Mouse (Mus musculus) cortical plate, adult 2 months (tissue): Measurements from ENCODE around the gene Osbpl10. TPM values are rescaled to one million over a fixed set of nuclear protein-coding genes. Genes with fewer than 3 reads are reported as not detected.
A peak's percentile ranks its signal among the peaks of the same experiment; 100 is the strongest.
"Not testable (repeated sequence)": the region's sequence is repeated elsewhere in the genome, so short reads cannot be mapped to it uniquely, and the experiment has no call there.

Experiments used
- H3K27ac ChIP-seq: fragments of 200-500 bp; 2 replicates; pipeline ENCODE4 v1.5.1; 2012; ENCODE audit warnings: low read length, control low read depth, inconsistent platforms; ENCODE audit not compliant: insufficient read depth
- H3K4me1 ChIP-seq: fragments of 200-500 bp; 2 replicates; pipeline ENCODE4 v1.6.1; 2011; ENCODE audit warnings: low read length; ENCODE audit not compliant: control insufficient read depth, insufficient read depth
- H3K4me3 ChIP-seq: fragments of 200-500 bp; 2 replicates; pipeline ENCODE4 v1.5.1; 2011; ENCODE audit warnings: mild to moderate bottlenecking, low read length, control low read depth; ENCODE audit not compliant: insufficient read depth
- CTCF ChIP-seq: fragments of 200-500 bp; IDR thresholded peaks from 2 replicates; pipeline ENCODE4 v1.5.1; 2011; ENCODE audit warnings: mild to moderate bottlenecking, control low read depth, low read length; ENCODE audit not compliant: insufficient read depth; ENCODE audit errors: extremely low read depth
- POLR2A ChIP-seq: fragments of 200-500 bp; IDR thresholded peaks from 2 replicates; pipeline ENCODE4 v1.6.1; 2011; ENCODE audit warnings: mild to moderate bottlenecking, low read length, control low read depth; ENCODE audit not compliant: insufficient read depth; ENCODE audit errors: extremely low read depth
- polyA plus RNA-seq: library from polyadenylated mRNA; depleted of rRNA; stranded (reverse); fragments of >200 nt; gene quantifications from 2 replicates; pipeline ENCODE4 v1.2.3, GENCODE M21; 2012

Osbpl10 gene
- polyA plus RNA-seq, 1 experiment = 21.1 TPM

- Histone ChIP-seq H3K4me1 (no peaks in the 10 kb centered on the region; the same call in 1 of the 2 replicates), H3K4me3 (no peak overlapping the region), H3K27ac (no peak overlapping the region)
- TF ChIP-seq CTCF (no peak), POLR2A (no peak)
Measured at GRCm38 (mm10) chr9:114945576-114945975, 32.8 kb upstream of the Osbpl10 start.

DNA sequence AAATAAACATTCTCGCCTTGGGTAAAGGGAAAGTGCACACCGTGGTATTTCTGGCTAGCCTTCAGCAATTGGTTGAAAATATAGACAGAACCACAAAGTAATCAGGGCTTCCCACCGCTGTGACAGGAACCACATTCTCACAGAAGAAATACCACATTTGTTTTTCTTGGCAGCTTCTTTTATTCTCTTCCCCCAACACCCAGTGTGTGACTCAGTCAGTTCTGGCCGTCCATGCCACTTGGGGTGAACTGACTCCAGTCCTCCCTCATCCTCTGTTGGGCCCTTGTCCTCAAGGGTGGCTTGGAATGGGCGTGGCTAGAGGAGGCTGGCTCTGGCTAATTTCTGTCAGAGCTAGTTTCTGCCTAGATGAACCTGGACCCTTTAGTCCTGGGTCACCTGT lies 30.0 kb upstream of the Osbpl10 start:
- TF ChIP-seq CTCF (no peak), POLR2A (no peak)
- Histone ChIP-seq H3K27ac (no peak overlapping the region), H3K4me3 (no peak overlapping the region), H3K4me1 (no peaks in the 10 kb centered on the region; the same call in 1 of the 2 replicates)

- Histone ChIP-seq H3K4me3 (no peak overlapping the region), H3K4me1 (no peaks in the 10 kb centered on the region; the same call in 1 of the 2 replicates), H3K27ac (no peak overlapping the region)
- TF ChIP-seq CTCF = peak; percentile 33; the same call in 1 of the 2 replicates
- no peak for TF ChIP-seq POLR2A
Measured at GRCm38 (mm10) chr9:114952866-114953265, 25.5 kb upstream of the Osbpl10 start.

DNA sequence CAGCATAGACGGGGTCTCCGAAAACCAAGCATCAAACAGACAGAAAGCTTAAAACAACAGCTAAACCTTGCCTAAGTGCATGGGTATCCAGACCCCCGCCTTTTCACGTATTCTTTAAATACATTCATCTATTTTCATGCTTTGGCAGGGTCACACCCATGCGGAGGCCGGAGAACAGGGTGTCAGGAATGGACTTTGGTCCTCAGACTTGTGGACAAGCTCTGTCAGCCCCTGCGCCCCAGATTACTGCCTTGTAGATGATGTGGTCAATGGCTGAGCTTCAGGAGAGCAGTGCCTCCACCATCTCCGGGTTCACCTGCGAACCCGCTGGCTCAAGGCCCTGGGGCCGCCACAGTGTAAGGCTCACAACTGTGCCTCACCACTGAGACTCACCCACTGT lies 23.0 kb upstream of the Osbpl10 start:
- Histone ChIP-seq H3K4me3 (no peak overlapping the region), H3K4me1 (no peaks in the 10 kb centered on the region), H3K27ac (no peak overlapping the region)
- no peak for TF ChIP-seq CTCF
- TF ChIP-seq POLR2A = no peak

- no peak overlapping the region for H3K4me3 ChIP-seq
- no peaks in the 10 kb centered on the region for H3K4me1 ChIP-seq
- no peak overlapping the region for H3K27ac ChIP-seq
- no peak for TF ChIP-seq POLR2A
- peak; percentile 60 for TF ChIP-seq CTCF
Measured at GRCm38 (mm10) chr9:114956945-114957344, 21.4 kb upstream of the Osbpl10 start.

DNA sequence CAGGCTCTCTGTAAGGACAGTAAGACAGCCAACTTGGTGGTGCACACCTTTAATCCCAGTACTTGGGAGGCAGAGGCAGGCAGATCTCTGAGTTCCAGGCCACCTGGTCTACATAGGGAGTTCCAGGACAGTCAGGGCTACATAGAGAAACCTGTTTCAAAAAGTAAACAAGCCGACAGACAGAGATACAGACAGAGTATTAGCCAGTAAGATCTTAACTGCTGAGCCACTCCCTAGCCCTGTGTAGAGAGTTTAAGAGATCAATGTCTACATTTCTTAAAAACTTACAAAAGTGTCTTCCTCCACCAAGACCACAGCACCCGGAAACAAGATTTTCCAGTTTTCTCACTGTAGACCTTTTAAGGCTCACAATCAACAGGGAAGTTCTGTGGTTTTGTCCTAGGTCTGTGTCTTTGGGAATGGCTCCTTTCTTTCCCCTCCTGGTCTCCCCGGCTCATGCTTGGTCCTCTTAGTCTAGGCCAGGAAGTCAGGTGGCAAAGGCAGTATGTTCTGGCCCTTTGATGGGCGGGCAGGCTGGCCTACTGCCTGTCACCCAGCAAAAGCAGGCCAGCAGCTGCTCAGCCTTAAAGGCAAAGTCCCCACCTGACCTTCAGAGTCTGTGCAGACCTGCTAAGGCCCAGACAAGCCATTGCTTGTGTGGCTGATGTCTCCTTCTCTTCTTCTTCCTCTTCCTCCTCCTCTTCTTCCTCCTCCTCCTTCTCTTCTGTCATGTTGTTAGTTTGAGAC lies 18.2 kb upstream of the Osbpl10 start:
- no peak for TF ChIP-seq CTCF
- no peak for TF ChIP-seq POLR2A
- 0 out of 2 replicates have a peak, but pooled peaks cover 2% of the 10 kb centered on the region for H3K4me1 ChIP-seq
- H3K27ac ChIP-seq = no peak overlapping the region
- no peak overlapping the region for H3K4me3 ChIP-seq

- TF ChIP-seq CTCF (no peak), POLR2A (no peak)
- Histone ChIP-seq H3K4me3 (no peak overlapping the region), H3K4me1 (0 out of 2 replicates have a peak, but pooled peaks cover 2% of the 10 kb centered on the region), H3K27ac (no peak overlapping the region)
Measured at GRCm38 (mm10) chr9:114960844-114961243, 17.5 kb upstream of the Osbpl10 start.

GRCm38 (mm10) chr9:114964093-114964492 lies 14.3 kb upstream of the Osbpl10 start:
- TF ChIP-seq POLR2A = no peak
- TF ChIP-seq CTCF = no peak
- Histone ChIP-seq H3K27ac (no peak overlapping the region), H3K4me1 (0 out of 2 replicates have a peak, but pooled peaks cover 2% of the 10 kb centered on the region), H3K4me3 (no peak overlapping the region)

DNA sequence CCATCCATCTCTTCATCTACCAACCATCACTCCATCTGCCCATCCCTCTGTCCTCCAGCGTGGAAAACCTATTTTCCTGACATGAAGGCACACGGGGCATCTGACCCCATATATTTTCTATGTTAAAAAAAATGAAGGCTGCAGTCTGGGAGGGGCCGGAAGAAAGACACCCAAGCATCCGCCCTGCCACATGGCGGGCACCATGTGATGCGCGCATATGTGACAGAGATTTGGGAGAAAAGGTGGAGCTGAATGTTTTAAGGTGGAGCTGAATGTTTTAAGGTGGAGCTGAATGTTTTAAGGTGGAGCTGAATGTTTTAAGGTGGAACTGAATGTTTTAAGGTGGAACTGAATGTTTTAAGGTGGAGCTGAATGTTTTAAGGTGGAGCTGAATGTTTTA lies 12.1 kb upstream of the Osbpl10 start:
- H3K4me1 ChIP-seq, H3K4me3 ChIP-seq: not testable (repeated sequence)

GRCm38 (mm10) chr9:114977461-114978280 lies 698 bp upstream of the Osbpl10 start:
- Histone ChIP-seq H3K4me3 (peak overlapping the region; percentile 82), H3K4me1 (0 out of 2 replicates have a peak, but pooled peaks cover 2% of the 10 kb centered on the region), H3K27ac (peak overlapping the region; percentile 78)
- TF ChIP-seq CTCF (no peak), POLR2A (no peak)

More for the DNA sequence above, 12.1 kb upstream of the Osbpl10 start:
- not testable (repeated sequence) for H3K27ac ChIP-seq
